Mouse (Mus musculus): ENCODE measurements around the gene Trim7. TPM values are rescaled to one million over a fixed set of nuclear protein-coding genes. Genes with fewer than 3 reads are reported as not detected.
A peak's percentile ranks its signal among the peaks of the same experiment; 100 is the strongest.
"Not testable (repeated sequence)": the region's sequence is repeated elsewhere in the genome, so short reads cannot be mapped to it uniquely, and the experiment has no call there.

Gene Trim7
- polyA plus RNA-seq, 1 experiment: 13.0 TPM

DNA sequence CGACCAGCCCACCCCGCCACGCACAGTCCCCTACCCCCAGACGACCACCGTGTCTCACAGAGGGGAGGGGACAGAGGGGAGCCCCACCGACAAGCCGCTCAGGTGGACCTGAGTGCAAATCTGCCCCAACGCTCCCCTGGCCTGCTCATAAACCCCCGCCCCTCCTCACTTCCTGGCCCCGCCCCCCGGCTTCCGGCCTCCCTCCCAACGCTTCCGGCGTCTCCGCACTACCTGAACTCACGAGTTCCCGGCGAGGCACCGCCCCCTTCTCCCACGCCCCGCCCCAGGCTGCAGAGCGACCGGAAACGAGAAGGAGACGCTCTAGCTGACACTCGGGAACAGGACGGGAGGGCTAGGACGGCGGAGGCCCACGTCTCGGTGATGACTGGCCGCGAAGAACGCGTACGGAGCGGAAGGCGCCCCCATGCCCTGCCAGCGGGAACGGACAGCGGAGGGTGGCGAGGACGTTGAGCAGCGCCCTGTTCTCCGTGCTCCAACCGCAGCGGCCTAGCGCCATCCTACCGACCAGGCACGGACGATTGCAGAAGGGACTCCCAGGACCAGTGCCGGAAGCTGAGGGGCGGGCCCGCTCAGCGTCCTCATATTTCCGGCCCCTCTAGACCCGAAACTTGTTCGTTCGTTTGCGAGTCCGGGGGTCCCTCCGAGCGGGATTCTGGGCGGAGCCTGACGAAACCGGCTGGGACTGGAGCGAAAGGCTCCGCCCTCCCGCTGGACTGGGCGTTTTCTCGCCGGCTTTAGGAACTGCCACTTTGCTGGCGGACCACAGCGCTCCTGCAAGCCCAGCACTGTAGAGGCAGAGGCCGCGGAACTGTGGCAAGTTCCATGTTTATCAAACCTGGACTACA is 8.9 kb upstream of the Trim7 start, which contains the start of gene Trim41:
TSS of gene Trim41 (minus strand) at position 554 of the 866 bp plus-strand sequence.
- DNase-seq: peak; percentile 99

DNA sequence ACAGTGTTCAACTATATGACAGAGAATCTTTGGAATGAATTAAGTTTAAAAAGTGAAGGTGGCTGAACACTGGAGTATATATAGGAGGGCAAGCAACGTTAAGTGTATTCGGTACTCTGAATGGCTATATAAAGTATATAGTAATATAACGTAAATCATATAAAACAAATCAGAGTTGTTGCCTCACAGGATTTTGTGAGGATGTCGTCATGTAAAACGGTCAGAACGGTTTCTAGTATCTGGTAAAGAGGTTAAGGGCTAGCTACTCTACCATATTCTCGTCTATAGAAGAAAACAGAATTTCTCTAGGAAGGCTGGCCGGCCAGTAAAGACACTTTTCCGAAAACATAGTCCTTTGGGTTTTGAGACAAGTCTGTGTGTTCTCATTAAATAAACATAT is 8.1 kb upstream of the Trim7 start:
- H3K27me3 ChIP-seq (ENCODE audit: control insufficient read depth, insufficient read depth, low read length): no peaks in the 10 kb centered on the region
- peaks cover 10% of the 10 kb centered on the region for H3K4me1 ChIP-seq (replicated peaks; ENCODE audit: control insufficient read depth, insufficient read depth, low read length)
- DNase-seq: no peak
- 3% methylated on average over 9 of the region's 9 CpGs for WGBS
- no peak for TF ChIP-seq POLR2A (IDR thresholded peaks at IDR 0.05; ENCODE audit: control insufficient read depth, extremely low read depth, insufficient read depth, low read length, poor library complexity)
- no peak for TF ChIP-seq CTCF (IDR thresholded peaks at IDR 0.05; ENCODE audit: borderline replicate concordance, control insufficient read depth, extremely low read depth, insufficient read depth, low read length, poor library complexity)
- H3K4me3 ChIP-seq (ENCODE audit: control insufficient read depth, insufficient read depth, low read length): peak overlapping the region; percentile 78
- H3K36me3 ChIP-seq (ENCODE audit: control insufficient read depth, insufficient read depth, low read length): no peaks in the 10 kb centered on the region
- no peak overlapping the region for H3K27ac ChIP-seq (ENCODE audit: control insufficient read depth, insufficient read depth, low read length)

More for the DNA sequence above, 8.9 kb upstream of the Trim7 start, which contains the start of gene Trim41:
- Histone ChIP-seq H3K36me3 (ENCODE audit: control insufficient read depth, insufficient read depth, low read length) (peaks cover 5% of the 10 kb centered on the region), H3K4me1 (replicated peaks; ENCODE audit: control insufficient read depth, insufficient read depth, low read length) (peaks cover 10% of the 10 kb centered on the region), H3K27me3 (ENCODE audit: control insufficient read depth, insufficient read depth, low read length) (no peaks in the 10 kb centered on the region), H3K4me3 (ENCODE audit: control insufficient read depth, insufficient read depth, low read length) (peak within 1 kb of the TSS; percentile 78), H3K27ac (ENCODE audit: control insufficient read depth, insufficient read depth, low read length) (peak within 1 kb of the TSS; percentile 63)
- TF ChIP-seq POLR2A (IDR thresholded peaks at IDR 0.05; ENCODE audit: control insufficient read depth, extremely low read depth, insufficient read depth, low read length, poor library complexity) (peak; percentile 34; the same call in 1 of the 2 replicates), CTCF (IDR thresholded peaks at IDR 0.05; ENCODE audit: borderline replicate concordance, control insufficient read depth, extremely low read depth, insufficient read depth, low read length, poor library complexity) (0 out of 2 replicates have a peak, but pooled peaks have one; percentile 10)
- under 1% methylated on average over 77 of the region's 77 CpGs for WGBS

GRCm38 (mm10) chr11:48818346-48818745 is 7.6 kb upstream of the Trim7 start:
- no peak overlapping the region for H3K27ac ChIP-seq (ENCODE audit: control insufficient read depth, insufficient read depth, low read length)
- no peak overlapping the region for H3K4me3 ChIP-seq (ENCODE audit: control insufficient read depth, insufficient read depth, low read length)
- no peaks in the 10 kb centered on the region for H3K36me3 ChIP-seq (ENCODE audit: control insufficient read depth, insufficient read depth, low read length)
- under 1% methylated on average over 16 of the region's 16 CpGs for WGBS
- peaks cover 10% of the 10 kb centered on the region for H3K4me1 ChIP-seq (replicated peaks; ENCODE audit: control insufficient read depth, insufficient read depth, low read length)
- TF ChIP-seq POLR2A (IDR thresholded peaks at IDR 0.05; ENCODE audit: control insufficient read depth, extremely low read depth, insufficient read depth, low read length, poor library complexity) (no peak), CTCF (IDR thresholded peaks at IDR 0.05; ENCODE audit: borderline replicate concordance, control insufficient read depth, extremely low read depth, insufficient read depth, low read length, poor library complexity) (no peak)
- H3K27me3 ChIP-seq (ENCODE audit: control insufficient read depth, insufficient read depth, low read length): no peaks in the 10 kb centered on the region
- DNase-seq: peak; percentile 83

GRCm38 (mm10) chr11:48819614-48820307 is 6.2 kb upstream of the Trim7 start:
- no peak overlapping the region for H3K27ac ChIP-seq (ENCODE audit: control insufficient read depth, insufficient read depth, low read length)
- TF ChIP-seq CTCF (IDR thresholded peaks at IDR 0.05; ENCODE audit: borderline replicate concordance, control insufficient read depth, extremely low read depth, insufficient read depth, low read length, poor library complexity) (no peak), POLR2A (IDR thresholded peaks at IDR 0.05; ENCODE audit: control insufficient read depth, extremely low read depth, insufficient read depth, low read length, poor library complexity) (no peak)
- H3K4me1 ChIP-seq (replicated peaks; ENCODE audit: control insufficient read depth, insufficient read depth, low read length): peaks cover 17% of the 10 kb centered on the region
- H3K36me3 ChIP-seq (ENCODE audit: control insufficient read depth, insufficient read depth, low read length): no peaks in the 10 kb centered on the region
- WGBS: 84% methylated on average over 7 of the region's 7 CpGs
- DNase-seq: no peak
- H3K4me3 ChIP-seq (ENCODE audit: control insufficient read depth, insufficient read depth, low read length): no peak overlapping the region
- H3K27me3 ChIP-seq (ENCODE audit: control insufficient read depth, insufficient read depth, low read length): peaks cover 9% of the 10 kb centered on the region

GRCm38 (mm10) chr11:48820308-48820674 is 5.6 kb upstream of the Trim7 start:
- Histone ChIP-seq H3K27me3 (ENCODE audit: control insufficient read depth, insufficient read depth, low read length) (peaks cover 13% of the 10 kb centered on the region), H3K36me3 (ENCODE audit: control insufficient read depth, insufficient read depth, low read length) (no peaks in the 10 kb centered on the region), H3K4me1 (replicated peaks; ENCODE audit: control insufficient read depth, insufficient read depth, low read length) (peaks cover 17% of the 10 kb centered on the region), H3K27ac (ENCODE audit: control insufficient read depth, insufficient read depth, low read length) (no peak overlapping the region), H3K4me3 (ENCODE audit: control insufficient read depth, insufficient read depth, low read length) (no peak overlapping the region)
- no peak for DNase-seq
- TF ChIP-seq CTCF (IDR thresholded peaks at IDR 0.05; ENCODE audit: borderline replicate concordance, control insufficient read depth, extremely low read depth, insufficient read depth, low read length, poor library complexity) (no peak), POLR2A (IDR thresholded peaks at IDR 0.05; ENCODE audit: control insufficient read depth, extremely low read depth, insufficient read depth, low read length, poor library complexity) (no peak)

- WGBS: 94% methylated on average over 14 of the region's 14 CpGs
- H3K36me3 ChIP-seq (ENCODE audit: control insufficient read depth, insufficient read depth, low read length); H3K27ac ChIP-seq (ENCODE audit: control insufficient read depth, insufficient read depth, low read length); H3K4me3 ChIP-seq (ENCODE audit: control insufficient read depth, insufficient read depth, low read length); H3K4me1 ChIP-seq (replicated peaks; ENCODE audit: control insufficient read depth, insufficient read depth, low read length); DNase-seq: not testable (repeated sequence)
- H3K27me3 ChIP-seq (ENCODE audit: control insufficient read depth, insufficient read depth, low read length): peaks cover 13% of the 10 kb centered on the region
Measured at GRCm38 (mm10) chr11:48821299-48821698, 4.6 kb upstream of the Trim7 start.

Measured in thymus, adult 2 months (tissue).